Comparison of ENCODE assay signal across 22 mouse cellular contexts in the genomic region with DNA sequence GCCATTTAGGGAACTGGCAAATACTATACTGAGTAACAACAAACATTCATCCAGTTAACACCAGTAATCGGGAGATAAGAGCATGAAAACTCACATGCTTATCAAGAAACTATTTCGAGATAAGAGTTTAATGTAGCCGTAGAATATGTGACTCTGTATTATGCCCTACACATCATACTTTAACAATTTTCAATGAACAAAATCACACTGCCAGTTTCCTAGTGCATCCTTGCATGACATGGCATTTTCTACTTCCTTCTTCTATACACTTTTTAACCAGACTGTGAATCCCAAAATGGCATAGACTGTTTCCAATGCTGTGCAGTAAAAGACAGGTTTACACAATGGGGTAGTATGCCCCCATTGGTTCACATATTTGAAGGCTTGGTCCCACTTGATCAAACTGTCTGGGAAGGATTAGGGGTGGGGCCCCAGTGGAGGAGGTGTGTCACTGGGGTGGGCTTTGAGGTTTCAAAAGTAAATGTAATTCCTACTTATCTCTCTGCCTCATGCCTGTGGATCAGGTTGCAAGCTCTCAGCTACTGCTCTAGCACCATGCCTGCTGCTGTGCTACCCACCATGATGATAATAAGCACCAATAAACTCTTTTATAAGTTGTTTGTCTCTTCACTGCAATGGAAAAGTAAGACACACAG. TPM values are rescaled to one million over a fixed set of nuclear protein-coding genes. Genes with fewer than 3 reads are reported as not detected.
DNase-seq lines count a peak whose midpoint lies in the region; ATAC-seq and TF ChIP-seq lines count a peak whose summit lies in the region.
"Had no signal": no experiment of that assay in that cellular context is flagged by ENCODE, and none has a peak within 500 bp of the region (broad histone marks: within the 10 kb centered on the region; RNA-seq: fewer than 3 reads in every experiment).

No protein-coding gene starts in this region.

- no peak overlapping the region for H3K4me3 ChIP-seq in liver, embryonic 15.5 days (replicated peaks)
- H3K4me3 ChIP-seq in stomach, postnatal 0 days (ENCODE audit: low read depth, low read length), result no peak overlapping the region
- H3K4me3 ChIP-seq: forebrain, embryonic 13.5 days; heart, embryonic 10.5 days; hindbrain, embryonic 12.5 days; midbrain, embryonic 12.5 days; neural tube, embryonic 12.5 days had no signal

- no peak overlapping the region for H3K9ac ChIP-seq in liver, embryonic 15.5 days
- no peak overlapping the region for H3K9ac ChIP-seq in stomach, postnatal 0 days (ENCODE audit: low read length)
- H3K9ac ChIP-seq: forebrain, embryonic 13.5 days; hindbrain, embryonic 12.5 days; midbrain, embryonic 12.5 days; neural tube, embryonic 12.5 days had no signal

- H3K27ac ChIP-seq in liver, embryonic 15.5 days (replicated peaks), result peak overlapping the region; percentile 45; the same call in 1 of the 2 replicates
- no peak overlapping the region for H3K27ac ChIP-seq in stomach, postnatal 0 days (replicated peaks)
- H3K27ac ChIP-seq: forebrain, embryonic 13.5 days; heart, embryonic 10.5 days; hindbrain, embryonic 12.5 days; midbrain, embryonic 12.5 days; neural tube, embryonic 12.5 days had no signal

- WGBS in liver, embryonic 15.5 days (ENCODE audit: insufficient replicate concordance), result 46% methylated on average over 3 of the region's 3 CpGs
- 59% methylated on average over 3 of the region's 3 CpGs for WGBS in stomach, postnatal 0 days

- H3K36me3 ChIP-seq in liver, embryonic 15.5 days (replicated peaks), result no peaks in the 10 kb centered on the region
- no peaks in the 10 kb centered on the region for H3K36me3 ChIP-seq in stomach, postnatal 0 days (ENCODE audit: control insufficient read depth, insufficient read depth, low read length)
- H3K36me3 ChIP-seq: heart, embryonic 10.5 days; hindbrain, embryonic 12.5 days; midbrain, embryonic 12.5 days; neural tube, embryonic 12.5 days had no signal

- H3K9me3 ChIP-seq in liver, embryonic 15.5 days (replicated peaks), result no peaks in the 10 kb centered on the region
- no peaks in the 10 kb centered on the region for H3K9me3 ChIP-seq in stomach, postnatal 0 days (ENCODE audit: control insufficient read depth, low read length)
- H3K9me3 ChIP-seq: forebrain, embryonic 13.5 days; heart, embryonic 10.5 days; hindbrain, embryonic 12.5 days; midbrain, embryonic 12.5 days; neural tube, embryonic 12.5 days had no signal

- no peaks in the 10 kb centered on the region for H3K27me3 ChIP-seq in liver, embryonic 15.5 days
- no peaks in the 10 kb centered on the region for H3K27me3 ChIP-seq in stomach, postnatal 0 days (ENCODE audit: control insufficient read depth, insufficient read depth, low read length)
- H3K27me3 ChIP-seq: forebrain, embryonic 13.5 days; hindbrain, embryonic 12.5 days; midbrain, embryonic 12.5 days; neural tube, embryonic 12.5 days had no signal

- peak; percentile 56 for DNase-seq in MEL-GATA-1-ER (ENCODE audit: extremely low read depth, low read depth)
- DNase-seq in stomach, postnatal 0 days (ENCODE audit: low spot score), result no peak
- no peak for DNase-seq in urinary bladder, postnatal 14 days (ENCODE audit: low spot score)
- no peak for DNase-seq in heart, postnatal 14 days
- no peak for DNase-seq in heart, adult 11 months
- DNase-seq: adrenal gland, postnatal 36 days; cerebellum, adult 18-20 months; cerebellum, postnatal 36 days; gastrocnemius, postnatal 25 days; kidney, adult 2 months; kidney, postnatal 25 days; layer of hippocampus, adult 9-11 months; lung, adult 2 months; thymus, adult 18-20 months; thymus, postnatal 4 days had no signal

- H3K4me1 ChIP-seq in liver, embryonic 15.5 days (replicated peaks), result peaks cover 36% of the 10 kb centered on the region
- H3K4me1 ChIP-seq in stomach, postnatal 0 days (replicated peaks; ENCODE audit: control insufficient read depth, insufficient read depth), result 0 out of 2 replicates have a peak, but pooled peaks cover 2% of the 10 kb centered on the region
- H3K4me1 ChIP-seq: forebrain, embryonic 13.5 days; heart, embryonic 10.5 days; hindbrain, embryonic 12.5 days; midbrain, embryonic 12.5 days; neural tube, embryonic 12.5 days had no signal

- intact Hi-C loops in heart, postnatal 14 days (cut with DNase I), result no loop called here

- no peak for TF ChIP-seq CTCF in stomach, postnatal 0 days (IDR thresholded peaks at IDR 0.05; ENCODE audit: low read depth)

- no peak for TF ChIP-seq EP300 in stomach, postnatal 0 days (optimal IDR thresholded peaks at IDR 0.05)

- ATAC-seq in erythroid progenitor cell, adult 5-6 weeks (replicated peaks; ENCODE audit: low FRiP score, poor library complexity, severe bottlenecking), result peak; percentile 58
- peak; percentile 63; the same call in 1 of the 2 replicates for ATAC-seq in liver, embryonic 15.5 days (ENCODE audit: insufficient read depth)
- ATAC-seq in stomach, postnatal 0 days (ENCODE audit: low FRiP score, low TSS enrichment), result 0 out of 2 replicates have a peak, but pooled peaks have one; percentile 24
- ATAC-seq: forebrain, embryonic 13.5 days had no signal

- no peak overlapping the region for H3K4me2 ChIP-seq in liver, embryonic 15.5 days
- H3K4me2 ChIP-seq in stomach, postnatal 0 days (replicated peaks; ENCODE audit: low read depth), result no peak overlapping the region
- H3K4me2 ChIP-seq: forebrain, embryonic 13.5 days; hindbrain, embryonic 12.5 days; midbrain, embryonic 12.5 days; neural tube, embryonic 12.5 days had no signal

RNA-seq across cellular contexts. Expression of gene Ncoa7, which starts 15.3 kb away (rescaled TPM):
- total RNA-seq in erythroid progenitor cell, adult 5-6 weeks (2015; ENCODE audit: low replicate concordance), result 96.6 and 110 TPM in 2 replicates
- 168 and 170 TPM in 2 replicates for total RNA-seq in erythroid progenitor cell, adult 5-6 weeks (2017; ENCODE audit: low replicate concordance)
- 10.2 and 12.2 TPM in 2 replicates for polyA plus RNA-seq in liver, embryonic 15.5 days (2015; fragmentation: Nextera tagmentation; extraction: Ambion mirVana)
- polyA plus RNA-seq in stomach, postnatal 0 days (2015; fragmentation: Nextera tagmentation; extraction: Ambion mirVana), result 11.4 and 12.2 TPM in 2 replicates
- 1 to 10 TPM; 6.4 TPM for total RNA-seq in heart, postnatal 14 days (2021)

RNA-seq across cellular contexts. Expression of gene Hey2, which starts 54.8 kb away (rescaled TPM):
- total RNA-seq in erythroid progenitor cell, adult 5-6 weeks (2015; ENCODE audit: low replicate concordance), result not detected in 2 replicates
- total RNA-seq in erythroid progenitor cell, adult 5-6 weeks (2017; ENCODE audit: low replicate concordance), result not detected in 2 replicates
- 0.44 and 0.53 TPM in 2 replicates for polyA plus RNA-seq in liver, embryonic 15.5 days (2015; fragmentation: Nextera tagmentation; extraction: Ambion mirVana)
- 1.7 and 1.8 TPM in 2 replicates for polyA plus RNA-seq in stomach, postnatal 0 days (2015; fragmentation: Nextera tagmentation; extraction: Ambion mirVana)
- total RNA-seq in heart, postnatal 14 days (2021), result 1 to 10 TPM; 5.1 to 5.8 TPM

Comparison
In these comparisons a context has a peak if more than half of its experiments do, and no peak if none do; other contexts are left out.
1. RNA of gene Ncoa7, which starts 15.3 kb away (total RNA-seq): 96.6 to 170 TPM in erythroid progenitor cell, adult 5-6 weeks; 6.4 TPM in heart, postnatal 14 days; every median in the first group is over 10 times any median in the second.
2. RNA of gene Hey2, which starts 54.8 kb away (total RNA-seq): 5.1 to 5.8 TPM in heart, postnatal 14 days; not detected in erythroid progenitor cell, adult 5-6 weeks; every median in the first group is over 4 times any median in the second.
3. Peak in every context shown above with its lines, with median percentiles within 50 percentile points of each other: ATAC-seq.